Mouse (Mus musculus) cerebellum, adult 2 months (tissue): ENCODE measurements around the gene Ift122.

Experiments
- CTCF ChIP-seq: fragments of 200-500 bp; IDR thresholded peaks from 2 replicates; pipeline ENCODE4 v1.5.1; 2011; ENCODE audit warnings: low read depth, mild to moderate bottlenecking, control low read depth, low read length, moderate library complexity, borderline replicate concordance; ENCODE audit not compliant: insufficient read depth
- POLR2A ChIP-seq: fragments of 200-500 bp; IDR thresholded peaks from 2 replicates; pipeline ENCODE4 v1.6.1; 2011; ENCODE audit warnings: low read length, control low read depth, borderline replicate concordance; ENCODE audit not compliant: insufficient read depth

DNA sequence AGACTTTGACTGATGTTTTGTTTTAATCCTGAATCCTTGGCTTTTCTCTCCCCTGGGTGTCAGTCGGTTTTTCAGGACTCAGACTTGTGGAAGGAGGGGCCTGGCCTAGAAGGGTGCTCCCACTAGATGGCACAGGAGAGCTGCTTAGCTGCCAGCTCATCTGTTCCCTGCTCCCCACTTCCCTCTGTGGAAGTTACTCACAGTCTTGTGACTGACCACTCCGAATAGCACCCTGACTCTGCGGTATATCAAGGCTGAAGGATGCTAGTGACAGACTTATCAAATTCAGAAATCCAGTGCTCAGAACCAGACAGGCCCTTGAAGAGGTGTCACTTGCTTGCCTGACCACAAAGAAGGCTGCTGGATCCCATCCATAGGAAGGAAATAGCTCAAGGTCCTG, 47.8 kb downstream of the Ift122 start:
- TF ChIP-seq CTCF (peak; percentile 99), POLR2A (no peak)
